Mouse (Mus musculus): ENCODE results near the gene Acap2. TPM values are rescaled to one million over a fixed set of nuclear protein-coding genes. Genes with fewer than 3 reads are reported as not detected.

The Acap2 gene
- polyA plus RNA-seq, 2 experiments = 4.4 to 5.1 TPM

GRCm38 (mm10) chr16:31185757-31186156 lies 15.3 kb downstream of the Acap2 start:
- H3K4me2 ChIP-seq (ENCODE audit: low read depth) = no peak overlapping the region
- no peak for DNase-seq (ENCODE audit: low read depth in 3 of 3, low spot score in 3 of 3)
- no peaks in the 10 kb centered on the region for H3K36me3 ChIP-seq (replicated peaks; ENCODE audit: control insufficient read depth, insufficient read depth, low read depth)
- no peak overlapping the region for H3K9ac ChIP-seq (replicated peaks)
- H3K9me3 ChIP-seq (ENCODE audit: control insufficient read depth, low read length) = no peaks in the 10 kb centered on the region
- TF ChIP-seq EP300 (IDR thresholded peaks at IDR 0.05; ENCODE audit: low read depth) (no peak), CTCF (IDR thresholded peaks at IDR 0.05; ENCODE audit: low read depth) (no peak)
- H3K4me3 ChIP-seq (ENCODE audit: insufficient read depth in 1 of 2, low read depth in 2 of 2, low read length in 2 of 2) = no peak overlapping the region
- H3K4me1 ChIP-seq (replicated peaks; ENCODE audit: control insufficient read depth in 2 of 2, insufficient read depth in 2 of 2, low read length in 1 of 2) = peaks cover 4 to 31% of the 10 kb centered on the region in 2 experiments; a peak in 3 of 4 replicates
- H3K27me3 ChIP-seq (ENCODE audit: control insufficient read depth, insufficient read depth, low read length) = no peaks in the 10 kb centered on the region
- 52% methylated on average over 2 of the region's 2 CpGs for WGBS (ENCODE audit: insufficient replicate concordance)
- no peak overlapping the region for H3K27ac ChIP-seq
- ATAC-seq (ENCODE audit: insufficient read depth) = no peak

GRCm38 (mm10) chr16:31184727-31185126 lies 16.3 kb downstream of the Acap2 start:
- Histone ChIP-seq H3K4me3 (ENCODE audit: insufficient read depth in 1 of 2, low read depth in 2 of 2, low read length in 2 of 2) (no peak overlapping the region), H3K27ac (no peak overlapping the region), H3K9ac (replicated peaks) (no peak overlapping the region), H3K9me3 (ENCODE audit: control insufficient read depth, low read length) (no peaks in the 10 kb centered on the region), H3K36me3 (replicated peaks; ENCODE audit: control insufficient read depth, insufficient read depth, low read depth) (no peaks in the 10 kb centered on the region), H3K27me3 (ENCODE audit: control insufficient read depth, insufficient read depth, low read length) (no peaks in the 10 kb centered on the region), H3K4me1 (replicated peaks; ENCODE audit: control insufficient read depth in 2 of 2, insufficient read depth in 2 of 2, low read length in 1 of 2) (peaks cover 4 to 31% of the 10 kb centered on the region in 2 experiments; a peak in 3 of 4 replicates), H3K4me2 (ENCODE audit: low read depth) (no peak overlapping the region)
- DNase-seq (ENCODE audit: low read depth in 3 of 3, low spot score in 3 of 3) (no peak), ATAC-seq (ENCODE audit: insufficient read depth) (no peak)
- WGBS (ENCODE audit: insufficient replicate concordance) = 67% methylated on average over 4 of the region's 4 CpGs
- TF ChIP-seq EP300 (IDR thresholded peaks at IDR 0.05; ENCODE audit: low read depth) (no peak), CTCF (IDR thresholded peaks at IDR 0.05; ENCODE audit: low read depth) (no peak)

GRCm38 (mm10) chr16:31182576-31182975 lies 18.5 kb downstream of the Acap2 start:
- H3K27me3 ChIP-seq (ENCODE audit: control insufficient read depth, insufficient read depth, low read length) = no peaks in the 10 kb centered on the region
- ATAC-seq (ENCODE audit: insufficient read depth) (no peak), DNase-seq (ENCODE audit: low read depth in 3 of 3, low spot score in 3 of 3) (no peak)
- no peaks in the 10 kb centered on the region for H3K36me3 ChIP-seq (replicated peaks; ENCODE audit: control insufficient read depth, insufficient read depth, low read depth)
- no peak overlapping the region for H3K4me2 ChIP-seq (ENCODE audit: low read depth)
- H3K4me1 ChIP-seq (replicated peaks; ENCODE audit: control insufficient read depth in 2 of 2, insufficient read depth in 2 of 2, low read length in 1 of 2) = peaks cover 4 to 21% of the 10 kb centered on the region in 2 experiments; a peak in 3 of 4 replicates
- 66% methylated on average over 9 of the region's 9 CpGs for WGBS (ENCODE audit: insufficient replicate concordance)
- no peak overlapping the region for H3K27ac ChIP-seq
- no peak overlapping the region for H3K9ac ChIP-seq (replicated peaks)
- no peak for TF ChIP-seq EP300 (IDR thresholded peaks at IDR 0.05; ENCODE audit: low read depth)
- TF ChIP-seq CTCF (IDR thresholded peaks at IDR 0.05; ENCODE audit: low read depth) = no peak
- no peaks in the 10 kb centered on the region for H3K9me3 ChIP-seq (ENCODE audit: control insufficient read depth, low read length)
- H3K4me3 ChIP-seq (ENCODE audit: insufficient read depth in 1 of 2, low read depth in 2 of 2, low read length in 2 of 2) = no peak overlapping the region

GRCm38 (mm10) chr16:31180843-31181242 lies 20.2 kb downstream of the Acap2 start:
- Histone ChIP-seq H3K4me1 (replicated peaks; ENCODE audit: control insufficient read depth in 2 of 2, insufficient read depth in 2 of 2, low read length in 1 of 2) (peaks cover 2 to 14% of the 10 kb centered on the region in 2 experiments; a peak in 2 of 4 replicates), H3K9ac (replicated peaks) (no peak overlapping the region), H3K36me3 (replicated peaks; ENCODE audit: control insufficient read depth, insufficient read depth, low read depth) (no peaks in the 10 kb centered on the region), H3K27ac (no peak overlapping the region), H3K4me2 (ENCODE audit: low read depth) (no peak overlapping the region), H3K9me3 (ENCODE audit: control insufficient read depth, low read length) (no peaks in the 10 kb centered on the region), H3K27me3 (ENCODE audit: control insufficient read depth, insufficient read depth, low read length) (no peaks in the 10 kb centered on the region), H3K4me3 (ENCODE audit: insufficient read depth in 1 of 2, low read depth in 2 of 2, low read length in 2 of 2) (no peak overlapping the region)
- WGBS (ENCODE audit: insufficient replicate concordance) = 72% methylated on average over 8 of the region's 8 CpGs
- DNase-seq (ENCODE audit: low read depth in 3 of 3, low spot score in 3 of 3) = no peak
- ATAC-seq (ENCODE audit: insufficient read depth) = no peak
- TF ChIP-seq CTCF (IDR thresholded peaks at IDR 0.05; ENCODE audit: low read depth) (no peak), EP300 (IDR thresholded peaks at IDR 0.05; ENCODE audit: low read depth) (no peak)

GRCm38 (mm10) chr16:31179384-31179783 lies 21.7 kb downstream of the Acap2 start:
- no peak for DNase-seq (ENCODE audit: low read depth in 3 of 3, low spot score in 3 of 3)
- H3K27ac ChIP-seq = no peak overlapping the region
- no peaks in the 10 kb centered on the region for H3K36me3 ChIP-seq (replicated peaks; ENCODE audit: control insufficient read depth, insufficient read depth, low read depth)
- no peaks in the 10 kb centered on the region for H3K27me3 ChIP-seq (ENCODE audit: control insufficient read depth, insufficient read depth, low read length)
- H3K4me3 ChIP-seq (ENCODE audit: insufficient read depth in 1 of 2, low read depth in 2 of 2, low read length in 2 of 2) = no peak overlapping the region
- no peak for ATAC-seq (ENCODE audit: insufficient read depth)
- H3K4me1 ChIP-seq (replicated peaks; ENCODE audit: control insufficient read depth in 2 of 2, insufficient read depth in 2 of 2, low read length in 1 of 2) = peaks cover 0 to 15% of the 10 kb centered on the region in 2 experiments; a peak in 2 of 4 replicates
- no peak overlapping the region for H3K9ac ChIP-seq (replicated peaks)
- no peak overlapping the region for H3K4me2 ChIP-seq (ENCODE audit: low read depth)
- TF ChIP-seq EP300 (IDR thresholded peaks at IDR 0.05; ENCODE audit: low read depth) (no peak), CTCF (IDR thresholded peaks at IDR 0.05; ENCODE audit: low read depth) (no peak)
- 43% methylated on average over 5 of the region's 5 CpGs for WGBS (ENCODE audit: insufficient replicate concordance)
- no peaks in the 10 kb centered on the region for H3K9me3 ChIP-seq (ENCODE audit: control insufficient read depth, low read length)

All from liver, embryonic 14.5 days (tissue).